Mouse (Mus musculus) kidney, embryonic 15.5 days (tissue): ENCODE data around the gene Arxes1. TPM values are rescaled to one million over a fixed set of nuclear protein-coding genes. Genes with fewer than 3 reads are reported as not detected.
"Not testable (repeated sequence)": the region's sequence is repeated elsewhere in the genome, so short reads cannot be mapped to it uniquely, and the experiment has no call there.

ENCODE experiments used
- ATAC-seq: fragments of 200-750 bp; cut with Nextera tagmentation; replicated peaks from 2 replicates; pipeline ENCODE4 v1.8.0; 2017; ENCODE audit warnings: moderate TSS enrichment; ENCODE audit not compliant: low FRiP score
- H3K27ac ChIP-seq: fragments of 300-500 bp; sonication (generic); 2 replicates; pipeline ENCODE4 v1.5.1; 2015; ENCODE audit warnings: mild to moderate bottlenecking, inconsistent platforms
- H3K27me3 ChIP-seq: fragments of 300-500 bp; sonication (generic); 2 replicates; pipeline ENCODE4 v1.6.1; 2015; ENCODE audit warnings: inconsistent platforms
- H3K36me3 ChIP-seq: fragments of 300-500 bp; sonication (generic); 2 replicates; pipeline ENCODE4 v1.6.1; 2015; ENCODE audit warnings: inconsistent platforms
- H3K4me1 ChIP-seq: fragments of 300-500 bp; sonication (generic); 2 replicates; pipeline ENCODE4 v1.6.1; 2015; ENCODE audit warnings: inconsistent platforms
- H3K4me2 ChIP-seq: fragments of 300-500 bp; sonication (generic); 2 replicates; pipeline ENCODE4 v1.6.1; 2015; ENCODE audit warnings: moderate library complexity, mild to moderate bottlenecking, inconsistent platforms
- H3K4me3 ChIP-seq: fragments of 300-500 bp; sonication (generic); replicated peaks from 2 replicates; pipeline ENCODE4 v1.5.1; 2015; ENCODE audit warnings: mild to moderate bottlenecking, inconsistent platforms
- H3K9ac ChIP-seq: fragments of 300-500 bp; sonication (generic); 2 replicates; pipeline ENCODE4 v1.6.1; 2015; ENCODE audit warnings: mild to moderate bottlenecking, inconsistent platforms
- H3K9me3 ChIP-seq: fragments of 300-500 bp; sonication (generic); replicated peaks from 2 replicates; pipeline ENCODE4 v1.6.1; 2016; ENCODE audit warnings: inconsistent platforms
- WGBS: fragments of 180-500 bp; shearing (Covaris S2); methylation state at CpG from one replicate; pipeline ENCODE4 v1.1.7; 2015; ENCODE audit warnings: mixed read lengths; 5-methylcytosine and 5-hydroxymethylcytosine counted together
- polyA plus RNA-seq: library from polyadenylated mRNA; unstranded; fragments of >200 nt; fragmentation: Nextera tagmentation; extraction: Ambion mirVana; gene quantifications from 2 replicates; pipeline ENCODE4 v1.2.1, GENCODE M21; 2015

The Arxes1 gene
- polyA plus RNA-seq, 1 experiment from 2014 or later = 35.3 TPM

- H3K9me3 ChIP-seq = no peaks in the 10 kb centered on the region
- no peak for ATAC-seq
- no peaks in the 10 kb centered on the region for H3K36me3 ChIP-seq
- H3K4me1 ChIP-seq = no peaks in the 10 kb centered on the region
- H3K27ac ChIP-seq = no peak overlapping the region
- 77% methylated on average over 1 of the region's 1 CpGs for whole genome bisulfite sequencing
- no peak overlapping the region for H3K4me3 ChIP-seq
- no peak overlapping the region for H3K4me2 ChIP-seq
- H3K27me3 ChIP-seq = peaks cover 15% of the 10 kb centered on the region
- no peak overlapping the region for H3K9ac ChIP-seq
These were observed 27.5 kb downstream of the Arxes1 start for GRCm38 (mm10) chrX:136060698-136061097.

- not testable (repeated sequence) for H3K36me3 ChIP-seq, H3K9me3 ChIP-seq, H3K4me1 ChIP-seq, H3K27ac ChIP-seq, H3K9ac ChIP-seq
- Histone ChIP-seq H3K27me3 (peaks cover 17% of the 10 kb centered on the region), H3K4me3 (peak overlapping the region; percentile 41), H3K4me2 (peak overlapping the region; percentile 54)
- 33% methylated on average over 12 of the region's 48 CpGs for WGBS
- ATAC-seq = peak; percentile 67
These were observed 34.2 kb downstream of the Arxes1 start for GRCm38 (mm10) chrX:136067201-136067991.

- WGBS = 28% methylated on average over 11 of the region's 32 CpGs
- ATAC-seq = peak; percentile 97
These were observed 34.9 kb downstream of the Arxes1 start, which contains the start of gene Bex2 for GRCm38 (mm10) chrX:136068020-136068419. TSS of gene Bex2 (minus strand) at chrX:136068236.

More at GRCm38 (mm10) chrX:136068020-136068419, 34.9 kb downstream of the Arxes1 start, which contains the start of gene Bex2:
- Histone ChIP-seq H3K27me3 (peaks cover 23% of the 10 kb centered on the region), H3K4me2 (peak within 1 kb of the TSS; percentile 54), H3K4me3 (peak within 1 kb of the TSS; percentile 41)
- not testable (repeated sequence) for H3K9me3 ChIP-seq, H3K36me3 ChIP-seq, H3K4me1 ChIP-seq, H3K27ac ChIP-seq, H3K9ac ChIP-seq

Other genes with a start within 250 kb of the Arxes1 start
- 54.4 and 56.9 TPM in 2 replicates for gene Bhlhb9, start 235.8 kb upstream of the Arxes1 start, polyA plus RNA-seq
- gene Gprasp2, start 194.3 kb upstream of the Arxes1 start, polyA plus RNA-seq = 24.9 and 27.6 TPM in 2 replicates
- 79.1 and 82.6 TPM in 2 replicates for gene Arxes2, start 39.5 kb upstream of the Arxes1 start, polyA plus RNA-seq
- 83.0 and 87.4 TPM in 2 replicates for gene Bex2, start 34.9 kb downstream of the Arxes1 start, polyA plus RNA-seq
- gene Nxf3, start 51.9 kb downstream of the Arxes1 start, polyA plus RNA-seq = not detected in 2 replicates
- 62.7 and 66.2 TPM in 2 replicates for gene Bex4, start 105.6 kb downstream of the Arxes1 start, polyA plus RNA-seq
- 172 and 177 TPM in 2 replicates for gene Tceal8, start 139.0 kb downstream of the Arxes1 start, polyA plus RNA-seq
- gene Tceal5, start 170.5 kb downstream of the Arxes1 start, polyA plus RNA-seq = 3.4 and 3.7 TPM in 2 replicates
- gene Tceal7, start 181.4 kb downstream of the Arxes1 start, polyA plus RNA-seq = 10.7 and 23.2 TPM in 2 replicates
- 75.9 and 81.6 TPM in 2 replicates for gene Bex1, start 182.1 kb downstream of the Arxes1 start, polyA plus RNA-seq
- gene Tceal9, start 211.7 kb downstream of the Arxes1 start, polyA plus RNA-seq = 477 and 518 TPM in 2 replicates
- 442 and 450 TPM in 2 replicates for gene Bex3, start 236.9 kb downstream of the Arxes1 start, polyA plus RNA-seq